Mouse (Mus musculus): ENCODE results near the gene Sumf2.
"Not testable (repeated sequence)": the region's sequence is repeated elsewhere in the genome, so short reads cannot be mapped to it uniquely, and the experiment has no call there.

Gene Sumf2

DNA sequence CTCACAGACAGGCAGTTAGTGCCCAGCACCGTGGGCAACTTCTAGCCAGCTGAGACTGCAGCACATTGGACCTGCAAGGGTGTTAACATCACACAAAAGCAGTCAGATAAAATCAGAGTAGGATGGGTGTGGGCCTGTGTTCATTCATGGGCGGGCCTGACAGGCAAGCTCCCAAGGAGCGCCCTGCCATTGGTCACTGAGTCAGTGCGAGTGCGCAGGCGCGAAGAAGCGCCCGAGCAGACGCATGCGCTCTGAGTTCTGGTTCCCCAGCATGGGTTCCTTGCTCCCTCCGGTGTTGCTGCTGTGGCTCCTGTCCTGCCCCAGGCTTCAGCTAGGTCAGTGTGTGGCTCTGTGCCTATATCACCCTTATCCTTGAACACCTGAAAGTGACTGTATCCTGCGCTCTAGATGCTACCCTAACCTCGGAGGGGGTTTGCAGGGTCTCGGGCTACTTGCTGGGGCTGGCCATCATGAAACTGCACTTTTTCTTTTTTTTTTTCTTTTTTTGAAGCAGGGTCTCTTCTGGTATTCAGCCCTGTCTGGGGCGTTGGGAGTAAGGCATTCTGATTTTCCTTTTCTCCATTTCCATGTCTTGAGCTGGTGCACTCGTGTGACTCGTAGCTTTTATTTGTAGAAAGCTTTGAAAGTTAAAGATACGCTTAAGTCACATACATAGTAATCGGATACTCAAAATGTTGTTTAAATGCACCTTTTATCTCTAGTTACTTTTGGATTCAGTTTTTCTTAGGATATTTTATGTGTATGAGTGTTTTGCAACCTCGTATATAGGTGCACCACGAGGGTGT lies at the start of gene Sumf2:
Gene Sumf2 (plus strand): TSS at position 235 of the 806 bp plus-strand sequence.
- peak; percentile 96 for DNase-seq

DNA sequence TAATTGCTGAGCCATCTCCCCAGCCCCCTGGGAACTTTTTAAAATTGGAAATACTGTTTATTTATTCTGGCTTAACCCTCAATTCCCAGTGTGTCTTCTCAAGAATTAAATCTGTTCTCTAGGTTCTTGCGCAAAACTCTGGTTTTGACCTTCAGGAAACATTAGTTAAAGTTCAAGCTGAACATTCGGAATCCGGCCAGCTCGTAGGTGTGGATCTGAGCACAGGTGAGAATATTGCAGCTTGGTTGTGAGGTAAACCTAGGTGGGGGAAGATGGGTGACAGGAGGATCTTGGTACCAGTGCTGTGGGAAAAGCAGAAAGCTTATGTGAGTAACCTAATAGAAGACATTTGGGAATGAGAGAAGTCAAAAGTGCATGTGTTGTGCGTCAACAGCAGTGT lies 1.9 kb upstream of the Sumf2 start:
- DNase-seq, result no peak

DNA sequence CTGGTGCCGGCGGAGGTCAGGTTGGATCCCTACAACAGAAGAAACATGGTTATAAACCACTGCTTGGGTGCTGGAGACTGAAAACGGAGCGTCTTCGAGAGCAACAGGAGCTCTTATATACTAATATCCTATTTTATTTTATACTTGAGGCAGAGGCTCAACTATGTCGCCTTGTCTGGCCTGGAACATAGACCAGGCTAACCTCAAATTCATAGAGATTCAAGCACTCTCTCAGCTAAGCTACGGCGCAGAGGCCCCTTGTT lies 703 bp downstream of the Sumf2 start:
- DNase-seq, result no peak

DNA sequence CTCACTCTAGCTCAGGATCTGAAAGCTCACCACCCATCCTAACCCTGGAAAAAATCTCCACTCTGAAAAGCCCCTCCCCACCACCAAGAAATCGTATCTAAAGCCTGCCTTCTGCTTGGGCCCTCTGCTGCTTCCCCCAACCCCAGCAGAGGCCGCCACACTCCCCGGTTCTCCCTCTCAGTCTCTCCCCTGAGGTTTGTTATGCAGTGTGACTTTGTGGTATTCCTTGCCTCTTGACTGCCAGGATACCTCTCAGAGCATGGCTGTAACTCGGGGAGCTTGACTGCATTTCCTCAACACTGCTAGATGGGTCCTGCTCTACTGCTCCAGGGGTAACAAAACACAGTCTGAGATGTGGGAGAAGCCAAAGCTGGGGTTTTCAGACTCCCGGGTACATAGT lies 8.4 kb downstream of the Sumf2 start:
- DNase-seq, result no peak

DNA sequence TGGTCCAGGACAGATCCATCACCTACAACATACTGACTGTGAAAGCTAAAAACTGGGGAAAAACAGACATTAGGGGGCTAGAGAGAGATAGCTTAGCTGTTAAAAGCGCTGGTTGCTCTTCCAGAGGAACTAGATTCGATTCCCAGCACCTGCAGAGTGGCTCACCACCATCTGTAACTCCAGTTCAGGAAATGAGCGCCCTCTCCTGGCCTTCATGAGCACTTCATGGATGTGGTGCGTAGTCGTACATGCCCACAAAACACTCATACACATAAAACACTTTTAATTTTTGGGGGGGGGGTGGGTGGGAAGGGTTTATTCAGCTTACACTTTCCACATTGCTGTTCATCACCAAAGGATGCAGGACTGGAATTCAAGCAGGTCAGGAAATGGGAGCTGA lies 9.6 kb downstream of the Sumf2 start:
- no peak for DNase-seq

DNA sequence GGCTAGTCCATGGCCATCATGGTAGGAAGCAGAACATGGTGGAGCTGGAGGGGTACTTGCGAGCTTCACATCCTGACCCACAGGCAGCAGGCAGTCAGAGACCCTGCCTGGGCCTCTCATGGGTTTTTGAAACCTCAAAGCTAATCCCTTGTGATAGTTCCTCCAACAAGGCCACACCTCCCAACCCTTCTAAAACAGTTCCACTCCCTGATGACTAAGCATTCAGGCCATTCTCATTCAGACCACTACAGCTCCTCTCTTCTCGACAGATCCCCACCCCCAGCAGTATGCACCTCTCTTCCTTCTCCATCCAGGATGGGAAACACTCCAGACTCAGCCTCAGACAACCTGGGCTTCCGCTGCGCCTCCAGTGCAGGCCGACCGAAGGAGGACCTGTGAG lies 15.5 kb downstream of the Sumf2 start:
- DNase-seq, result no peak

DNA sequence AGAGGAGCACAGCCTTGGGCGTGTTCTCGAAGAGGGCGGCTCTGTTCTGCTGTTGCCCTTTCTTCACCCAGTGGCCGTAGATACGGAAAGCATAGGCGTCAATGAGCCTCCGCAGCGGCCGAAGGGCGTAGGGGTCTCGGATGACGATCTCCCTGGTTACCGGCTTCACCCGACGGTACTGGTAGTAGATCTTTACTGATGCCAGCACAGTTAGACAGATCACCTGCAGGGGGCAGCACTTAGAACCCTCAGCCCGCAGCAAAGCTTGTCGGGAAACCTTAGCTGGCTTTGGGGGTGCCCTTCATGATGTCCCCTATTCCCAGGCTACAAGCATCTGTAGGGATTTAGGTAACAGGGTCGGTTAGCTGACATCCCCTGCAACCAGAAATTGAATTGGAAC lies 17.7 kb downstream of the Sumf2 start:
- peak; percentile 44 for DNase-seq

DNA sequence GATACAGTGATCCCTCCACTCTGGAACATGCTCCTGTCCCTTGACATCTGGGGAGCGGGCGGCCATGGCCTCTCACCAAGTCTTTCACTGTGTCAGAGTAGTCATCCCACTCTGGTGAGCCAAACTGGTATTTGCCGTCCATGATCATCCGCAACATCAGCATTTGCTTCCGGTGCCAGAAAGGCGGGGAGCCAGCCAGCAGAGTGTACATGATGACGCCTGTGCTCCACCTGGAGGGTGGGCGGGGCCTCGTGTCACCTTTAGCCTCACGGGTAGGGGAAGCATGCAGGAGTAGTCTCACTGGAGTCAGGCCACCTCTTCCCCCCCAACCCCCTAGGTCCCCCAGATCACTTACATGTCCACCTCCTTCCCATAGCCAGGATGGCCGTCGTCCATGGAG lies 19.1 kb downstream of the Sumf2 start:
- no peak for DNase-seq

DNA sequence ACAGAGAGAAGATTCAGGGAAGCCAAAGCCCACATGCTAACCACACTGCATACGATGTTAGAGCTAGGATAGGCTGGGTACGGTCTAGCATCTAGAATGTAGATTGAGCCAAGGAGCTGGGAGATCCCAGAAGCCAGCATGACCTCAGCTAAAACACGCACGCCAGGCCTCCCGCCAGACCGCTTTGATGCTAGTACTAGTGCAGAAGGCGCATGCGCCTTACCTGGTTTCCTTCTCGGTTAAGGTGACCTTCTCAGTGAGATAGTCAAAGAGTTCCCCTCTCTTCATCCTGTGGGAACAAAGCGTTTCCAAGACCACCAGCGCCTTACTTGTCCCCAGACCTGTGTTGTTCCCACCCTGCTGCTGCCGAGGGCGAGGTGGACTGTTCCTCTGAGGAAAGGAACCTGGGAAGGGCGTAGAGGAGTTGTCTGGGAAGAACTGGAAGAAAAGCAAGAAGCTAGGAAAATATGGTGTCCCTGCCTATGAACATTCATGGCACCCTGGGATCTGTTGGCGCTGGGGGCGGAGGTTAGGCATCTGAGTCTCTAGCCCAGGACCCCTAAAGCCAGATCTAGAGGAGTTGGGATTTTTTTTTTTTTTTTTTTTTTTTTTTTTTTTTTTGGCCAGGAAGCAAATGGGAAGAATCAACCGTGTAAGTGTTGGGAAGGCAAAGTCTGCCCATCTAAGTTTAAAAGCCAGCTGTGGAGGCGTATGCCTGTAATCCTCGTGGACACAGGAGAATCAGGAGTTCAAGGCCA lies 22.6 kb downstream of the Sumf2 start:
- no peak for DNase-seq

DNA sequence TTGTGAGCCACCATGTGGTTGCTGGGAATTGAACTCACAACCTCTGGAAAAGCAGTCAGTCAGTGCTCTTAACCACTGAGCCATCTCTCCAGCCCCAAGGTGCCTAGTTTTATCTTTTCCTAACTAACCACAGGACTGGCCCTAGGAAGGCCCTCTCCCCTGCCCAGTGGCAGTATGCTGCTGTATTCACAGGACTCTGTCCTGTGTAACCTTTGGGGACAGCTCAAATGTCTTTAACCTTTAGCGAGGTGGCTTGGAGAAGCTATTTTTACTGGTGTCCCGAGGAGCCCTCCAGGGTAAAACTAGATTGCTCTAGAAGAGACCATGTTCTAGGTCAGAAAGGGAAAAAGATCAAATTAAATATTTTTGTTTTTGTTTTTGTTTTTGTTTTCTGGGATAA lies 24.5 kb downstream of the Sumf2 start:
- DNase-seq, result no peak

DNA sequence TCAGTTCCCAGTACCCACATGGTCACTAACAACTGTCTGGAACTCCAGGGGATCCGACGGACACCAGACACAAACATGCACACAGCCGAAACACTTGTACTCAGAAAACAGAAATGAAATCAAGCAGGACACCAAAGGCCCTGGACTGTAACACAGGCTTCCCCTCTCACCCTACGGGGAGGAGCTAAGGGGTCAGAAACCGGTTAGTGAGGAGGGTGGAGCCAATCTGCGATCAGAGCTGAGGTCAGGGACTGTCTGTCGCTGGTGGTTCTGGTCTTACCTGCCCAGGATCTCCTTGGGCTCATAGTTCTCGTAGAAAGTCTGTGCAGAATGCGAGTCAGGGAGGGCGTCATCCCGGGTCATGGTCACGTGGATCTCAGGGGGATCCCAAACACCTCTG lies 27.2 kb downstream of the Sumf2 start:
- DNase-seq, result no peak

DNA sequence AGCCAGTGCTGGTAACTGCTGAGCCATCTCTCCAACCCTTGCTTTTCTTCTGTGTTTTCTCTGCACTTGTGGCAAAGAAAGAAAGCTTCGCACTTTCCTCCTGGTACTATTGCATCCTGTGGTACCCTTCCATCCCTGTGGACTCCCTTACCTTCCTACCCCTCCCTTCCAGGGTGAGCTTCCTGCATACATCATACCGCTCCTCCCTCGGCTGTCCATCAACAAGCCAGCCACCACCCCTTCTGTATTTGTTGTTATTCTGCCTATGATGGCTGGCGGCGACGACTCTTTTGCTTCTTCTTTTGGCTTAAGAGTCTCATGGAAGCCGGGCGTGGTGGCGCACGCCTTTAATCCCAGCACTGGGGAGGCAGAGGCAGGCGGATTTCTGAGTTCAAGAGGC lies 28.3 kb downstream of the Sumf2 start:
- DNase-seq, result no peak

DNA sequence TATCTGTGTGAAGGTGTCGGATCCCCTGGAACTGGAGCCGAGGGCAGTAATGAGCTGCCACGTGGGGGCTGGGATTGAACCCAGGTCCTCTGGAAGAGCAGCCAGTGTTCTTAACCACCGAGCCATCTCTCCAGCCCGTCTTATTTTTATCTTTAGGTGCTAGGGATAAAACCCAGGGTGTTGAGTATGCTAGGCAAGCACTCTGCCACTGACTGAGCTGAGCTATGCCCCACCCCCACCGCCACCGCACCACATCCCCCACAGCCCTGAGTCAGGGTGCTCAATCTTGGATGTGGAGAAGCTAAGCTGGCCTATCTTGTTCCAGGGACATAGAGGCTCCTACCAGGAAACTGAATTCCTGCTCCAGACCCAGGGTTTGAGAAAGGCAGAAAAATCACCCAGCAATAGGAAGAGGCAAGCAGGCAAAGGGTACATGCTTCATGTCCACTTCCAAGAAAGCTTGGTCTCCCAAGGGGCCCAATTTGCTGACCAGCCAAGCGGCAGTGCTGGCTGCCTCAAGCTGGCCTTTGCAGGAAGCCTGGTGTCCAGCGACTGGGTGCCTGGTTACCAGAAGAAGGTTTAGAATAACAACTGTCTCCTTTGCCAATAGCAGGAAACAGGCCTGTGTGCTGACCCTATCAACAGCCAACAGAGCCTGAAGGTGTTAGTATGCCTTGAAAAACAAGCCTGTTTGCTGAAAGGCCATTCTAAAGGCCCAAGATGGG lies 31.1 kb downstream of the Sumf2 start:
- no peak for DNase-seq

DNA sequence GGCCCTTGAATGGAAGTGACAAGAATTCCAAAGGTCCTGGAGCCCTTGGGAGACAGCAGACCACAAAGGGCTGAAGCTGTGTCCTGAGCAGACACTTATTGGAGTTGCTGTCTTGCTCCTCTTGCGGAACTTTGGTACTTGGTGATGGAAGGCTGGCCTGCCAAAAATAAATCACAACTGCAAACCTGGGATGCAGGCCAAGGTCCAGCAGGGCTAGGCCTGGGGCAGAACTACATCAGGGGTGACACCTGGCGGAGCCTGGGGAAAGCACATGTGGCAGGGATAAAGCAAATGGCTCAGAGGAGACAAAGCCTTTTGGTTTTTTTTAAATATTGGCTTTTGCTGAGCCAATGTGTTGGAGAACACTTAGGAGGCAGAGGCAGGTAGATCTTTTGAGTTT lies 32.2 kb downstream of the Sumf2 start:
- peak; percentile 47 for DNase-seq

DNA sequence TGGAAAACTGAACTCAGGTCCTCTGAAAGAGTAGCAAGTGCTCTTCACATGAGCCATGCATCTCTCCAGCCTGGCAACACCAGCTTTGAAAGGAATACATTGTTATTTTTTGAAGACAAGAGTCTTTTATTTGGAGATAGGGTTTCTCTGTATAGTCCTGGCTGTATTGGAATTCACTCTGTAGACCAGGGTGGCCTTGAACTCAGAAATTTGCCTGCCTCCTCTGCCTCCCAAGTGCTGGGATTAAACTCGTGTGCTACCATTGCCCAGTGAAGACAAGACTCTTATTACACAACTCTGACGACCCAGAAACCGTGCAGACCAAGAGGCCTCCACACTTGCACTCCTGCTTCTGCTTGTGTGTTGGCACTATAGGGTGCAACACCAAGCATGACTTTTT lies 33.1 kb downstream of the Sumf2 start:
- no peak for DNase-seq

DNA sequence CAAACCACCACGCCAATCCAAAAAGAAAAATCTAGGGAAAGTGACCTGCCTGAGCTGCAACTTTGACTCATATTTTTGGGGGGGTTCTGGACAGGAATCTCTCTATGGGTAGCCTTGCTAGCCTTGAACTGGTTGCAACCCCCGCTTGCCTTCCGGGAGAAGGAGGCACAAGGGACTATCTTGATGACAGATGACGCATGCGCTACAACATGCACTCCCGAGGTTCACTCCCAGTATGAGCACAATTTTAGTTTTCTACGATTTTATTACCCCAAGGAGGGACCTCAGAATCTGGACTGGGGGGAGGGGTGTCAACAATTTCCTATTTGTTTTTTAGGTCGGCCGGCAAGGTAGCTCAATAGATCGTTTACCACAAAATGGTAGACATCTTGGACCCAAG lies 39.5 kb downstream of the Sumf2 start:
- peak; percentile 59 for DNase-seq

DNA sequence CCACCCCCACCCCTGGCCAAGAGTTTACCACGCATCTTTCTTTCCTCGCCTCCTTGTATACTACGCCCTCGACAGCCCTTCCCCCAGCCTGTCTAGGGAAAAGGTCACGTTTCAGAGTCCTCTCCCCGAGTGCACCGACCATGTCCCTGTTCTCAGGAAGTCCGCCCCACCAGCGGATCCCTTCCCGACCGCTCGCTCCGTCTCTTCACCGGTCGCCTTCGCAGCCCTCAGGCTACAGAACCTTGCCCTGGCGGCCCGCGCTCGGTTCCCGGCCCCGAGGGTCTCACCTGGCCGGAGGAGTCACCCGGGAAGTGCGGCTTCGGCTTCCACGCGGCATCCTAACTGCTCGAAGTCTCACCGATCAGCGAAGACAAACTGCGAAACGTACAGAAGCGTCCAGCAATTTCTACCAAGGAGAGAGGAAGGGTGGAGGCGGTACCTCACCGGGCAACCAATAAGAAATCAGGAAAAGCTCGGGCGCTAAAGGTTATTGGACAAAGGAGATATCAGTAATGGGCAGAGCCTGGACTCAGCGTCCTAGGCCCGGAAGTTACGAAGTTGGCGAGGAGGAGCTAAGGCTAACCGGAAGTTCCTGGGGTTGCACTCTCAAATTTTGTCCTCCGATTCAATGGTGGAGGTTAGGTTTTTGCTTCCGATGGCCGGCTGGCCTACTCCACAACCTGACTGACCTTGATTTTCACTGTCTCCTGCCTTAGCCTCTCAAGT lies 40.3 kb downstream of the Sumf2 start, which contains the start of gene Chchd2:
Gene Chchd2 (minus strand): TSS at position 560 of the 726 bp plus-strand sequence.
- peak; percentile 92 for DNase-seq

DNA sequence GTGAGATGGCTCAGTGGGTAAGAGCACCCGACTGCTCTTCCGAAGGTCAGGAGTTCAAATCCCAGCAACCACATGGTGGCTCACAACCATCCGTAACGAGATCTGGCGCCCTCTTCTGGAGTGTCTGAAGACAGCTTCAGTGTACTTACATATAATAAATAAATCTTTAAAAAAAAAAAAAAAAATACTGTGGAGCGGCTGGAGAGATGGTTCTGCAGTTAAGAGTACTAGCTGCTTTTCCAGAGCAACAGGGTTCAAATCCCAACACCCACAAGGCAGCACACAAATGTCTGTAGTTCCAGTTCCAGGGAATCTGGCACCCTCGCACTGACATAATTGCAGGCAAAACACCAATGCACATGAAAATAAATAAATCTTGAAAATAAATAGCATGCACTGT lies 43.6 kb downstream of the Sumf2 start:
- DNase-seq, result not testable (repeated sequence)

DNA sequence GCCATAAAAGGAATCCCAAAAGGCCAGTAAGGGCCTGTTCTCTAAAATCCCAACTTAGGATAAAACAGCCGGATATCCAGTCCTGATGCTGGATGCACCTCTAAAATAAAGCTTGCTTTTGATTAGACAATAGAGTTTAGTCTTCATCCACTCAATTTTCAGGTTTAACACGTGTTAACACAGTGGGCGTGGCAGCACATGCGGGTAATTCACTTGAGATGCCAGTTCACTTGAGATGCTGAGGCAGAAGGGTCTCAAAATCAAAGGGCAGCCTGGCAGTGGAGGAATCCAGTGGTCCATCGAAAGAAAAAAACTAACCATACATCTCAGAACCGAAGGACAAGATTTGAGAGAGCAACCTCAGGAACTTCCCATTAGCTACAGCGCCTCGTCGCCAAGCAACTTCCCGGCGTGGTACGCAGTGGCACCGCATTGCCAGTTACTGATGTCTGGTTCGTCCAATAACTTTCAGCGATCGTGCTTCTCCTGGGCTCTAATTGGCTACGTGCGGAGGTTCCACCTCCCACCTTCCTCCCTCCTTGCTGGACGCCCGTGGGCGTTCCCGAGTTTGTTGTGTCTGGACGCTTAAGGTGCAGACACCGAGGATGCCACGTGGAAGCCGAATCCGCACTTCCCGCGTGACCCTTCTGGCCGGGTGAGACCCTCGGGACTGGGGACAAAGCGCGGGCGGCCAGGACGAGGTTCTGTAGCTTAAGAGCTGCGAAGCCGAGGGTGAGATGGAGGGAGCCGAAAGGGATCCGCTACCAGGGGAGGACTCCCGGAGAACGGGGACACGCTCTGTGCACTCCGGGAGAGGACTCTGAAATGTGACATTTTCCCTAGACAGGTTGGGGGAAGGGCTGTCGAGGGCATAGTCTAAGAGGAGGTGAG lies 48.7 kb downstream of the Sumf2 start, which contains the start of gene Zbed5:
Gene Zbed5 (plus strand): TSS at position 526 of the 891 bp plus-strand sequence.
- peak; percentile 87 for DNase-seq

DNA sequence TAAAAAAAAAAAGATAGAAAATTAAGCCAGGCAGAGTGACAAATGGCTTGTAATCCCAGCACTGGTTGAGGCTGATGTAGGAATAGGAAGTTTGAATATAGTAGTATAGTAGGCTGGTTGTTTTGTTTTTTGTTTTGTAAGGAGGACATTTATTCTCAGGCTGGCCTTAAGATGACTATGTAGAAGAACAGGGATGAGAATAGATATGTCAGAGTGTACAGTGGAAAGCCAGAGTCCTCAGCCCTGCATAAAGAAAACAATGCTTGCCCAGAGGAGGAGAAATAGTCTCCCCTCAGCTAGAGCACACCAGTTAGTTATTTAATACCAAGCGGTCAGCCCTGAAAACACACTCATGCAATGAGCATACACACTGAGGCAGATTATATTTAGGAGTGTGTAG lies 51.7 kb downstream of the Sumf2 start, which contains the start of gene Phkg1:
Gene Phkg1 (minus strand): TSS at position 101 of the 400 bp plus-strand sequence.
- no peak for DNase-seq

DNA sequence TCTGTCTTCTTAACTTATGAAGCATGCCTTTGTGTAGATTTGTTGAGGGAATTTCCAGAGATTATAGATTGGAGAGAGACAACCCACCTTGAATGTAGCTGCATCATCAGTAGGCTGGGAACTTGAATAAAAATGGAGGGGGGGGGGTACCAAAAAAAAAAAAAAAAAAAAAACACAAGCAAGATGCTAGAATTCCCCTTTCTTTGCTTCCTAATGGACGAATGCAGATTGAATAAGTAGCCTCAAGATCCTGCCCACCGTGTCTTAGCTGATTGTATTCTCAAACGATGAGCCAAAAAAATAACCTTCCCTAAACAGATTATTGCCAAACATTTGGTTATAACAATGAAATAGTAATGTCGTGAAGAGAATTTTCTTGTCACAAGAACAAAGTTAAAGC lies 61.0 kb downstream of the Sumf2 start:
- no peak for DNase-seq
